Mouse (Mus musculus) ES-CJ7 (cell line): Measurements from ENCODE around the gene Large1.

Experiments used
- DNase-seq: peaks from one replicate; pipeline ENCODE4 v3.0.0; 2011; ENCODE audit warnings: low read depth, low spot score

Gene Large1

GRCm38 (mm10) chr8:73017601-73018000, 335.7 kb downstream of the Large1 start:
- DNase-seq: no peak

DNA sequence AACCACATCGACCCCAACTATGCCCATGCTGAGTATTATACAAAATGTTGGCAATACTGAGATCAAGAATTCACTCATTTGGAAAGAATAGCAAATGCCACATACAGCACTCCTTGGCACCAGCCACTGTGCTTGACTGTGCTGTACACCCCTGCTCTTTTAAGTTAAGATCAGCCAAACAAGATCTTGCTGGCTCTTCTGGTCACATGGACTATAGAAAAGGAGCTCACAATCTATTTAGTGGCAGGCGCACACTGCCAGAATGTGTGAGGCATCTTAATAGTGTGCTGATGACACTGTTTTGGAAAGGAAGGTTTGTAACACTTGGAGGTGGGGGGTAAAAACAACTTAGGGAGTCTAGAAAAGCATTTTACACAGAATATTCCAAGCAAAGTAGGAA, 337.0 kb downstream of the Large1 start:
- DNase-seq: no peak

GRCm38 (mm10) chr8:73007489-73007888, 345.9 kb downstream of the Large1 start:
- DNase-seq: peak; percentile 36

- DNase-seq: peak; percentile 57
Observed at GRCm38 (mm10) chr8:73003858-73004257, 349.5 kb downstream of the Large1 start.

DNA sequence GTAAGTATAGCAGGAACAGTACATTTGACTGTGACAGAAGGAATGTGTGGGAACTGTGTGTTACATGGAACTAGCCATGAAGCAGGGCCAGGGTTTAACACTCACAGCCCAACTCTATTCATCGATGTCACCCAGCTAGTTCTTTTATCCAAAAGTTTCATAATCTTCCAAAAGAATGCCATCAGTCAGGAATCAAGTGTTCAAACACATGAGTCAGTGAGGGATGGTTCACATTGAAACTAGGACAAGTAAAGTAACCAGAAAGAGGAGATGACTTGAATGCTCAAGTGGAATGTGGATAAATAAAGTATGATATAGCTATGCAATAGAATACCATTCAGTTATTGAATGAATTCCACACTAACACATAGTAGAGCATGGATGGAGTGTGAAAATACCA, 359.5 kb downstream of the Large1 start:
- no peak for DNase-seq

DNA sequence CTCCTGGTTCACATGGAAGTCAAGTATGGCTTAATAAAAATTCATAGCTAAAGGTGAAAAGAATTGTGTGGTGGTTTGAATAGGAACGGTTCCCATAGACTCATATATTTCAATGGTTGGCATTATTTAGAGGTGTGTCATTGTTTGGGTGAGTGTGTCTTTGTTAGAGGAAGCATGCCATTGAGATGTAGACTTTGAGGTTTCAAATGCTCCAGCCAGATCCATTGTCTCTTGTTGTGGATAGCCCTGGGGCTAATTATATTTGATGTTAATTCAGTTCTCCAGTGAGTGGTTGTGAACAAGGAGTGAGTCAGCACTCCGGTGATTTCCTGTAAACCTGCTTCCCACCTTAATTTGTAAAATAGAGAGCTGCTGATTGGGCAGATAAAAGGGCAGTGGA, 362.9 kb downstream of the Large1 start:
- DNase-seq: peak; percentile 65

DNA sequence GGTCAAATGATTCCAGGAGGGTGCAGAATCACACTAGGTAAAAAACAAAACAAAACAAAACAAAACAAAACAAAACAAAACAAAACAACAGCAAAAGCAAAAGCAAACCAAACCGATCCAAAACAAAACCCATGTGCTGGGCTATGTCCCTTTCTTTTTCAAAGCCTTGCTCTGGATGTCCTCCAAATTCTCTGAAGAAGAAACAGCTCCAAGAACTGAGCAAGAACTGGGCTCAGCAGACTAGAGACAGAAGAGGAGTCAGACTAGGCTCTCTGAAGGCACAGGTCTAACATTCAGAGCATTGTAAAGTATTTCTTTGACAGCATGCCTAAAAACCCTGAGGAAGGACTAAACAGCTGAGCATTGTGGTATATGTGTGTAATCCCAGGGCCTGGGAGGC, 370.5 kb downstream of the Large1 start:
- DNase-seq: no peak

DNA sequence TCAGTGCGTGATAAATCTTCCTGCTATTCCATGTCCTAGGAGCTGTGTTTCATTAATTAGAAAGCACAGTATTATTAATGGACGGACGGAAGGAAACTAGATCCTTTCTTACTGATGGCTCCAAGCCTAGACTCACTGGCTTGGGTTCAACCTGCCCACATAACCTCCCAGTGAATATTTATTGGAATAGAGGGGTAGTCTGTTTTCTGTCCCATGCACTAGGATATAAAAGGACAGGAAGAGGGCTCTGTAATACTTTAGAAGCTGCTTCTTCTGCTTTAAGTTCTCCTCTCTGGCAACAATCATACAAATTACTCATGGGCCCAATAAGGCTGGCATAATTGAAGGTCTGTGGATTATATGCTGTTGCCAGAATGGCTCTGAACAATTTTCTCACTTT, 398.3 kb downstream of the Large1 start:
- no peak for DNase-seq

- peak; percentile 13 for DNase-seq
Observed at GRCm38 (mm10) chr8:72941393-72941792, 411.9 kb downstream of the Large1 start.

DNA sequence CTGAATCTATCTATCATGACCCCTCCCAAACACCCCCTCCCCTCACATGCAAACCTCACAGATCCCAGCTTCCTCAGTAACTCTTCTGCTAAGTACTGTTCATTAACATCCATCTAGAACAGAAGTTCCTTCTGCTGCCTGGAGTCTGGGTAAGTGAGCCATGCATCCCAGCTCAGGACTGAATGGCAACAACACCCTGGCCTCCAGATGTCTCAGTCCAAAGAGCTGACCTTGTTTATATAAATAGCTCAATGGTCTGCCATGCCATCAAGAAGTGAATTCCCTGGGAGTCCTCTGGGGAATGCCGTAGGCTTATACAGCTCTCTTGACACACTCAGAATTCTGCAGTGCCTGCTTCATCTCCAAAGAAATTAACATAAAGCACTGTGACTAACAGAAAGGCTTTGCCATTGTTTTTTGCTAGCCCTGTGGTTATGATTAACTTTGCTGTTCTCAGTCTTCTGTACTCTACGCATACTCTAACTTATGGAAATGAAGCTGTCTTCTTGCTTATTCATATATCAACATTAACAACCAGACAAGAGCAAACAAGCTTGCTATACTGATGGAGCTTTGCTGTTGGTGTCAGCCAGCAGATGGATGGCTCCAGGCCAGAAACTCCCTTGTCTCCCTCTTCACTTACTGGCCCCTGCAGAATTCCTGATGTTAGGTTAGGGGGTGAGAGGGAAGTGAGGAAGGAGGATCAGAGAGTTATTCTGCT, 434.0 kb downstream of the Large1 start:
- DNase-seq: no peak

GRCm38 (mm10) chr8:72905491-72905890, 447.8 kb downstream of the Large1 start:
- DNase-seq: no peak

- no peak for DNase-seq
Observed at GRCm38 (mm10) chr8:72901591-72901990, 451.7 kb downstream of the Large1 start.

GRCm38 (mm10) chr8:72899321-72899720, 454.0 kb downstream of the Large1 start:
- no peak for DNase-seq

DNA sequence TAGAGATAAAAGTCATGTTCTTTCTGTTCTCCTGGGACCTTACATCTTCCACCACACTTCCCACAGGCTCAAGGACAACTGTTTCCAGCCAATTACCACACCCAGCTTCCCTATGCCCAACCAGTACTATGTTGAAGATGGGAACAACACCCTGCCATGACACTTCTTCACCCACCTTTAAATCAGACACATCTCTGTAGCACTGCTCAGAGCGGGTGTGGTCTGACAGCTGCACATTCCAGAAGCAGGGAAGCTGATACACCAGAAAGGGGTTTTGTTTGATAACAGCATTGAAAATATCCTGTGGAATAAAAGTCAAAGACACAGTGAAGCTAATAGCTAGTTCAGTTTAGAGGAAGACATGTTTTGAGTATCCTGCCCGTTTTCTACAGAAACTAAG, 470.3 kb downstream of the Large1 start:
- no peak for DNase-seq

GRCm38 (mm10) chr8:72873411-72873810, 479.9 kb downstream of the Large1 start:
- no peak for DNase-seq

GRCm38 (mm10) chr8:72846881-72847280, 506.5 kb downstream of the Large1 start:
- DNase-seq: no peak

DNA sequence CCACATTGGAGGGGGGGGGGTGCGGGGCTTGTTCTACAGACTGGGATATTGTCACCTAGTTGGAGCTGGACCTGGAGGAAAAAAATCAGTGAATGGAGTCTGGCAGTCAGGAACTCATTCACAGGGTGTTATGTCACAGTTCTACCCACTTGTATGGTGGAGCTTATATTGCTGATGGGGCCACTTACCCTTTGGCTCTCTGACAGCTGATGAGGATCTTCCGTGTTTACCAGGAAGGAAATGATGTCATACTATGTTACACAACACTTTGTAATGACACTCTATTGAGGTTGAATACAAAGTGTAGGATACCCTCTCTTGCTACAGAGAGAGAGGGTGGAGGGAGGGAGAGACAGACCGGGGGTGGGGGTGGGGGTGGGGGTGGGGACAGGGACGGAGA, 517.5 kb downstream of the Large1 start:
- DNase-seq: no peak

- peak; percentile 28 for DNase-seq
Observed at GRCm38 (mm10) chr8:72833112-72833511, 520.2 kb downstream of the Large1 start.

DNA sequence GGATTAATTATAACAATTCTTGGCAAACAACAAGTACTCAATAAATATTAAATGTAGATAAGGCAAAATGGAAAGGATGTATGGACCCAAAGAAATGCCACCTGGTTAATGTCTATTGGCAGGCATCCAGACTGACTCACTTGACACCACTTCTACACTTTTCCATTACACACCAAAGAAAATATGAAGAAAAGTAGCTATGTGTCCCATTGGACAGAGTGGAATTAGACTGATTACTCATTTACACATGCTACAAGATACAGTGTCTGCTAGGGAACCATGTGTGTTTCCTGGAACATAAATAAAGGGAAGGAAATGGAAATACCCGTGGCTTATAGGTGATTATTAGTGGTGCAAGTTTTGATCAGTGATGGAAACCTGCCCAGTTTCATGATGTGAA, 521.0 kb downstream of the Large1 start:
- DNase-seq: no peak

- DNase-seq: no peak
Observed at GRCm38 (mm10) chr8:72817655-72818349, 535.5 kb downstream of the Large1 start.

- no peak for DNase-seq
Observed at GRCm38 (mm10) chr8:72816679-72817078, 536.7 kb downstream of the Large1 start.

DNA sequence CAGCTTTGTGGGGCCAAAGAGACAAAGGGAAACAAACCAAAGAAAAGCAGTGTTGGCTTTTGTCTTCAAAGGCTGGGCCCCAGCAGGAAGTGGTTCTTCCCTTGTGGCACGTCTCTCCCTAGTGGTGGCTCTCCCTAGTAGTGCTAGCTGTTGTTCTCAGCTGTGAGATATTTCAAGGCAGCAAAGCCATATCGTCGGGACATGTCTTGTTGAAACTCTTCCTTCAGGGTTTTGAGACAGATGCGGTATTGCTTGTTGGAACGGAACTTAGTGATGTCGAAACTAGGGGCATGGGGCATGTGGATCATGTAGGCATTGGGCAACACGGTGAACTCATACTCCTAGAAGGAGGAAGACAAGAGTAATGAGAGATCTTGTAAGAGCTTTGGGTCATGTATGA, 537.7 kb downstream of the Large1 start:
- DNase-seq: no peak

DNA sequence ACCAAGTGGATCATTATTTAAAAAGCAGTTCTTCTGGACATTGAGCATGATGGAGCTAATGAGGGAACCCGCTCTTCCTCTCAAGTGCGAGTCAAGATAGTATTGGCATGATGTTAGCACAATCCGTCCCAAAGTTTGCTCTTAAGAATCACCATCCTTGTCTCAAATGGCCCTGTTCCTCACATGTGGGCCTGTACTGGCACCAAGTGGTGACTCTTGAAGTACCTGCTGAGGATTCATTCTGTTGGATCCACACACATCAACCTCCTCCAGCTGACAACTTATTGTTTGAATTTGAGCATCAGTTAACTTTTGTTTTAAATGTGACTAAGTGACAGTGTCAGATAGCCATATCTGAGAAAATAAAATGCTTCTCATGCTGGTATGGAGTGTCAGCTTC, 540.6 kb downstream of the Large1 start:
- DNase-seq: no peak
